Mouse (Mus musculus) cortical plate, adult 2 months (tissue): Measurements from ENCODE around the gene Trak1.

Experiments used
- CTCF ChIP-seq: fragments of 200-500 bp; IDR thresholded peaks from 2 replicates; pipeline ENCODE4 v1.5.1; 2011; ENCODE audit warnings: mild to moderate bottlenecking, control low read depth, low read length; ENCODE audit not compliant: insufficient read depth; ENCODE audit errors: extremely low read depth
- POLR2A ChIP-seq: fragments of 200-500 bp; IDR thresholded peaks from 2 replicates; pipeline ENCODE4 v1.6.1; 2011; ENCODE audit warnings: mild to moderate bottlenecking, low read length, control low read depth; ENCODE audit not compliant: insufficient read depth; ENCODE audit errors: extremely low read depth

DNA sequence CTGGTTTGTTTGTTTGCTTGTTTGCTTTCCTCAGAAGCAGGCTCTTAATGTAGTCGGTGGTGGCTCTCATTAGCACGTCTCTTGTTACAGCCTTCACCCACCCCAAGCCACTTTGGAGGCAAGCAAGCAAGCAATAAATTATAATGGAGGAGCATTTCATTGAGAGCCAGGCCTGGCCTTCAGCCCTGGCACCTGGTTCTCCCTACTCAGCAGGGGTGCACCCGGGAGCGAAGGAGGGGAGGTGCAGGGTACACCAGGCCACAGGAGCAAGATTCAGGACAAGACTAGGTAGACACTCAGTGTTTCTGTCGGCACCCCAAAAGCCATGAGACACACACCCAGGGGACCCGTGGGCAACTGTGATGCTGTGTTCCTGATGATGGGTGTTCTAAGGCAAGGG, 72.3 kb downstream of the Trak1 start:
- no peak for TF ChIP-seq CTCF
- TF ChIP-seq POLR2A, result no peak
